Mouse (Mus musculus): ENCODE measurements around the gene Smg1.

- no peak for TF ChIP-seq GATA1 (IDR thresholded peaks at IDR 0.05; ENCODE audit: borderline replicate concordance, low read length)
- no peak for TF ChIP-seq FLI1 (IDR thresholded peaks at IDR 0.05; ENCODE audit: low read length)
These were observed 13.3 kb upstream of the Smg1 start for GRCm38 (mm10) chr7:118256740-118257139.

All from megakaryocyte, embryonic 14.5 days (primary cell).